In the genomic region with DNA sequence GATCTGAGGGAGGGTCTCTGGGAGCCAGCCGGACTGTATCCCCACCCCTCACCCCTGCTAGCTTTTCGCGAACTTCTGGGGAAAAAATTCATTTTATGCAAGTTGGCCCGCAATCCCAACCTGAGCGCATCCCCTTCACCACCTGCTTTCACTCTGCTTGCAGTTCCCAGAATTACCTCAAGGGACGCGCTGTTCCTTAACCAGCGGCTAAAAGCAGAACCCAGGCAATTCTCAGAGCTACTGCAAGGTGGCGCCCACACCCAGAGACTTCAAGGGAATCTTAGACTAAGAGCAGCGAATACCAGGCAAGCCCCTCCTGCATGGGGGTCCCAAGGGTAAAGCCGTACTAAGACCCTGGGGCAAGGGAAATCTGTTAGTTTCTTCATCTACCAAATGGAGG, we compare ENCODE assay signal across 9 mouse cellular contexts. TPM values are rescaled to one million over a fixed set of nuclear protein-coding genes. Genes with fewer than 3 reads are reported as not detected.
DNase-seq lines count a peak whose midpoint lies in the region; TF ChIP-seq lines count a peak whose summit lies in the region.
"Had no signal": no experiment of that assay in that cellular context is flagged by ENCODE, and none has a peak within 500 bp of the region (broad histone marks: within the 10 kb centered on the region; RNA-seq: fewer than 3 reads in every experiment).

No protein-coding gene starts in this region.

- H3K27me3 ChIP-seq in E14TG2a.4 (ENCODE audit: insufficient read depth, low read length) = peaks cover 47% of the 10 kb centered on the region
- H3K27me3 ChIP-seq in cerebellum, adult 2 months (ENCODE audit: control insufficient read depth, insufficient read depth, low read length) = no peaks in the 10 kb centered on the region

- no peak for TF ChIP-seq POLR2A in cerebellum, adult 2 months (IDR thresholded peaks at IDR 0.05; ENCODE audit: borderline replicate concordance, insufficient read depth, low read length)

- peak; percentile 74 to 92 for DNase-seq in adrenal gland, adult (ENCODE audit: inconsistent age in 2 of 2, low spot score in 1 of 2)
- DNase-seq in adrenal gland, adult 8-10 months = no peak
- DNase-seq in cerebellum, adult 2 months = peak; percentile 79 to 86
- DNase-seq in gastrocnemius, adult 2 months = peak; percentile 79
- peak; percentile 88 for DNase-seq in layer of hippocampus, adult 11-12 months (ENCODE audit: low spot score)
- peak; percentile 76 to 88 for DNase-seq in lung, postnatal 4 days
- peak; percentile 81 to 92 for DNase-seq in spleen, postnatal 10 days (ENCODE audit: low spot score in 2 of 2)

- WGBS in cerebellum, adult 2 months = 2% methylated on average over 11 of the region's 11 CpGs

- peaks cover 11% of the 10 kb centered on the region for H3K36me3 ChIP-seq in E14TG2a.4 (ENCODE audit: insufficient read depth, low read length)

- H3K27ac ChIP-seq in cerebellum, adult 2 months (ENCODE audit: insufficient read depth, low read length) = no peak overlapping the region
- no peak overlapping the region for H3K27ac ChIP-seq in gastrocnemius, adult 2 months
- H3K27ac ChIP-seq: limb, embryonic 12.5 days had no signal

- no peak overlapping the region for H3K4me3 ChIP-seq in E14TG2a.4 (replicated peaks; ENCODE audit: low read length)
- H3K4me3 ChIP-seq in cerebellum, adult 2 months (replicated peaks; ENCODE audit: insufficient read depth, low read depth, low read length) = peak overlapping the region; percentile 20
- H3K4me3 ChIP-seq in gastrocnemius, adult 2 months = no peak overlapping the region
- H3K4me3 ChIP-seq: limb, embryonic 12.5 days had no signal

- H3K9me3 ChIP-seq in E14TG2a.4 (ENCODE audit: low read length) = no peaks in the 10 kb centered on the region

- intact Hi-C loops in gastrocnemius, adult 2 months (cut with DNase I) = no loop called here

- H3K4me1 ChIP-seq in E14TG2a.4 (replicated peaks; ENCODE audit: low read depth, low read length) = peaks cover 60% of the 10 kb centered on the region
- H3K4me1 ChIP-seq in cerebellum, adult 2 months (ENCODE audit: control insufficient read depth, insufficient read depth, low read length) = peaks cover 17% of the 10 kb centered on the region

- TF ChIP-seq CTCF in E14TG2a.4 (conservative IDR thresholded peaks at IDR 0.05; ENCODE audit: low read length) = peak; percentile 100
- TF ChIP-seq CTCF in cerebellum, adult 2 months (IDR thresholded peaks at IDR 0.05; ENCODE audit: borderline replicate concordance, insufficient read depth, low read depth, low read length) = peak; percentile 96
- peak; percentile 93 for TF ChIP-seq CTCF in gastrocnemius, adult 2 months (IDR thresholded peaks at IDR 0.05)

RNA-seq across cellular contexts. Expression of gene Keap1, which starts 2.2 kb away (rescaled TPM):
- 10 to 100 TPM; 50.7 to 62.6 (median 57.4) TPM for total RNA-seq in adrenal gland, adult 8-10 months (2022)
- polyA plus RNA-seq in cerebellum, adult 2 months (2012; rRNA removed) = 60.5 and 63.1 TPM in 2 replicates
- total RNA-seq in gastrocnemius, adult 2 months (2021) = 10 to 100 TPM; 51.3 to 62.3 TPM

RNA-seq across cellular contexts. Expression of gene S1pr5, which starts 6.9 kb away (rescaled TPM):
- under 1 TPM; 0.27 to 0.75 (median 0.46) TPM for total RNA-seq in adrenal gland, adult 8-10 months (2022)
- 40.8 and 44.6 TPM in 2 replicates for polyA plus RNA-seq in cerebellum, adult 2 months (2012; rRNA removed)
- total RNA-seq in gastrocnemius, adult 2 months (2021) = under 1 TPM; 0.15 to 0.33 TPM

RNA-seq across cellular contexts. Expression of gene Atg4d, which starts 23.8 kb away (rescaled TPM):
- total RNA-seq in adrenal gland, adult 8-10 months (2022) = 10 to 100 TPM; 38.7 to 47.3 (median 40.8) TPM
- polyA plus RNA-seq in cerebellum, adult 2 months (2012; rRNA removed) = 70.9 and 72.4 TPM in 2 replicates
- total RNA-seq in gastrocnemius, adult 2 months (2021) = 10 to 100 TPM; 68.0 to 77.4 TPM

RNA-seq across cellular contexts. Expression of gene Kri1, which starts 46.4 kb away (rescaled TPM):
- 10 to 100 TPM; 33.0 to 52.0 (median 41.8) TPM for total RNA-seq in adrenal gland, adult 8-10 months (2022)
- polyA plus RNA-seq in cerebellum, adult 2 months (2012; rRNA removed) = 46.8 and 48.2 TPM in 2 replicates
- 10 to 100 TPM; 11.0 to 12.6 TPM for total RNA-seq in gastrocnemius, adult 2 months (2021)

RNA-seq across cellular contexts. Expression of gene Cdkn2d, which starts 49.9 kb away (rescaled TPM):
- 10 to 100 TPM; 11.9 to 24.1 (median 18.5) TPM for total RNA-seq in adrenal gland, adult 8-10 months (2022)
- 76.6 and 88.6 TPM in 2 replicates for polyA plus RNA-seq in cerebellum, adult 2 months (2012; rRNA removed)
- total RNA-seq in gastrocnemius, adult 2 months (2021) = 1 to 10 TPM; 8.6 to 9.1 TPM
